Mouse (Mus musculus) embryo, embryonic 11 days (tissue): Measurements from ENCODE around the gene Rpusd1.
"Not testable (repeated sequence)": the region's sequence is repeated elsewhere in the genome, so short reads cannot be mapped to it uniquely, and the experiment has no call there.

Experiments used
- DNase-seq: peaks from one replicate; pipeline ENCODE4 v3.0.0-alpha.2; 2015

Rpusd1 gene

DNA sequence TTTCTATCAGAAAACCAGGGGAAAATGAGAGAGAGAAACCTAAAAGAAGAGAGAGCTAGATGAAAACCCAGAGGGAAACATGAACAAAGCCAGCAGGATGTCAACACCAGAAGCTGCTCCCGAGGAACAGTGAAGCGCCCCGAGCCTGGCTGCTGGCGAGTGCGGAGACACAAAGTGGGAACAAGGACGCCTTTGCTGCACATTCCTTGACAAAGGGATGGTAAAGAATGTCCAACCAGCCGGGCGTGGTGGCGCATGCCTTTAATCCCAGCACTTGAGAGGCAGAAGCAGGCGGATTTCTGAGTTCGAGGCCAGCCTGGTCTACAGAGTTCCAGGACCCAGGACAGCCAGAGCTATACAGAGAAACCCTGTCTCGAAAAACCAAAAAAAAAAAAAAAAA, 14.0 kb downstream of the Rpusd1 start:
- not testable (repeated sequence) for DNase-seq

- DNase-seq: no peak
Observed at GRCm38 (mm10) chr17:25743831-25744230, 16.4 kb downstream of the Rpusd1 start.

- no peak for DNase-seq
Observed at GRCm38 (mm10) chr17:25744311-25744710, 16.8 kb downstream of the Rpusd1 start.

- DNase-seq: no peak
Observed at GRCm38 (mm10) chr17:25748238-25748637, 20.8 kb downstream of the Rpusd1 start.

- no peak for DNase-seq
Observed at GRCm38 (mm10) chr17:25749314-25749713, 21.8 kb downstream of the Rpusd1 start.

DNA sequence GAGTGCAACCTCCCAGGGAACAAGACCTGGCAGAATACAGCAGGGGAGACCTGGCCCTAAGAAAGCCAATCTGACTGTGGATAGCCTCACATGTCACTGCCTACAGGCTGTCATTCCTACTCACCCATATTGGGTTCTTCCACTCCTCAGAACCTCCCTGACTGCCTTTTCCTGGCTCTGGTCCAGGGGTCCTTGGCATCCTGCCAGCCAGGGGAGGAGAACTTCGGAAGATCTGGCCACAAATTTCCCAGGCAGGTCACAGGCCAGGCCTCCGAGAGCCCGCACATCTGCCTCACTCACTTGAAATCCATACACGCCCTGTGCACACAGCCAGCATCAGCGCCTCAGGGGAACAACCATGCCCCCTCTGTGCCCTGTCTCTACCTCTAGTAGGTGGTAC, 24.0 kb downstream of the Rpusd1 start:
- DNase-seq: no peak

DNA sequence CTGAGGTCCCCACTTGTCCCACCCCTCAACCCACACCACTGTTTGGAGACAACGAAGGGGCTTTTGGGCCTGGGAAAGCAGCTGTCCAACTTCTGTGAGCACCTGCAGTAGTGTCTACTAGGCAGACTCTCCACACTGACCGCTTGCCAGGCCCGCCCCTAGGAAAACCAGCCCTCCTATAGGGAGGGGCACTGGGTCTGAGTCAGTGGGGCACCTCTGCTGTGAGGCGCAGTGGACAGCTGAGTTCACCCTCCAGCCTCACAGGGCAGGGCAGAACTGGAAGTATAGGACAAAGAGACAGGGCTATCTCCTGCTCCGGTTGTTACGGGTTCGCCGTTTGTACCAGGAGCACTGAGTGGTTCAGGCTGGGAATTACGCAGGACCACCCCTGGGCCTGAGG, 26.8 kb downstream of the Rpusd1 start, which contains the start of gene Msln:
Gene Msln, minus strand, starts transcription at position 138 of the 400 bp plus-strand sequence.
- no peak for DNase-seq

DNA sequence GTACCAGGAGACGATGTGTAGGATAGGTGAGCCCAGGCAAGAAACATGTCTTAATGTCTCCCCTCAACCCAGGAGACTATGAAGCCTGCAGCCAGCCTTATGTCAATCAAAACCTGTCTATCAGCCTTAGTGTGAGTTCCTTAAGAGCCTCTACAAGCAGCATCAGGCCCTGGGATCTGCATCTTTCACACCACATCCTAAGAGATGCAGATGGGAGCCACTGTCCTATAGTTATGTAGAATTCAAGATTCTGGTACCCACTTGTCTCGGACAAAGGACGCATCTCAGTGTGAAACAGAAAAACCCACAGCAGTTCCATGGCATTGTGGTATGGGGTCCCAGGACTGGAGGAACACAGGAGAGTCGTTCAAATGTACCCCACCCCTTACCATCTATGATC, 27.6 kb downstream of the Rpusd1 start:
- no peak for DNase-seq

GRCm38 (mm10) chr17:25755627-25756377, 28.3 kb downstream of the Rpusd1 start:
- peak; percentile 34 for DNase-seq

- DNase-seq: no peak
Observed at GRCm38 (mm10) chr17:25756378-25757242, 29.1 kb downstream of the Rpusd1 start.

DNA sequence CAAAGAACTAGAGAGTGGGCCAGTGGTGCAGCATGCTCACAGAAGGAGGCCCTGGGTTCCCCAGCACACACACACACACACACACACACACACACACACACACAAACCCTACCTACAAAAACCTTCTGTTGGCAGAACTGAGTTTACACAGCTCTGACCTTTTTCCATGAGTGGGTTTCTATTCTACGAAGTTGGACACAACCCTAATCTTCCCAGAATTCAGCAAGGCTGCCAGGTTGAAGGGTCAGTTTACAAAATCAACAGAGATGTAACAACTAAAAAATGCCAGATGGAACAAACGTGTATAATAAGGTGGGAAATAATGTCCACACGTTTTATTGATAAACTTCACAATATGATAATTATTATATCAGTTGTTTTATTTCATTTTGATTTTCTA, 30.2 kb downstream of the Rpusd1 start:
- no peak for DNase-seq

- no peak for DNase-seq
Observed at GRCm38 (mm10) chr17:25760148-25760547, 32.7 kb downstream of the Rpusd1 start.

DNA sequence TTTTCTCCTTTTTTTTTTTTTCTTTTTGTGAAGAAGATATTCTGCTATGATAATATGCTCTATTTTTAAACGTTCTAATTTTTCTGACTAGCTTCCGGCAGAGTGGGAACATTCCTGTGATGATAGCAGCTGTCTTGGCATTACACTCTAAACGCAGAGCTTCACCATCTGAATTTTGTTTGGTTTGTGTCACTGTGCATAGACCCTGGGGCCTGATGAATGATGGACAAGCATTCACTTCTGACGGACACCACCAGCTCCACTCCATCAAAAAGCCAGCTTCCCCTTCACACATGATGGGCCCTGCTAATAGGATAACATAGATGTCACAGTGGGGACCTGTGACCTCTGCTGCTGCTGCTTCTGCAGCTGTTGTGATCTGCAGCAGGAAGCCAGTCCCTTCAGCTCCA, 34.1 kb downstream of the Rpusd1 start:
- DNase-seq: peak; percentile 24

- no peak for DNase-seq
Observed at GRCm38 (mm10) chr17:25762591-25762990, 35.1 kb downstream of the Rpusd1 start.

GRCm38 (mm10) chr17:25765886-25766285, 38.4 kb downstream of the Rpusd1 start:
- DNase-seq: peak; percentile 60

GRCm38 (mm10) chr17:25769331-25769730, 41.9 kb downstream of the Rpusd1 start:
- no peak for DNase-seq

- DNase-seq: peak; percentile 97
Observed at GRCm38 (mm10) chr17:25773549-25774120, 46.2 kb downstream of the Rpusd1 start, which contains the start of gene Narfl. Gene Narfl (plus strand): TSS chr17:25773776.

DNA sequence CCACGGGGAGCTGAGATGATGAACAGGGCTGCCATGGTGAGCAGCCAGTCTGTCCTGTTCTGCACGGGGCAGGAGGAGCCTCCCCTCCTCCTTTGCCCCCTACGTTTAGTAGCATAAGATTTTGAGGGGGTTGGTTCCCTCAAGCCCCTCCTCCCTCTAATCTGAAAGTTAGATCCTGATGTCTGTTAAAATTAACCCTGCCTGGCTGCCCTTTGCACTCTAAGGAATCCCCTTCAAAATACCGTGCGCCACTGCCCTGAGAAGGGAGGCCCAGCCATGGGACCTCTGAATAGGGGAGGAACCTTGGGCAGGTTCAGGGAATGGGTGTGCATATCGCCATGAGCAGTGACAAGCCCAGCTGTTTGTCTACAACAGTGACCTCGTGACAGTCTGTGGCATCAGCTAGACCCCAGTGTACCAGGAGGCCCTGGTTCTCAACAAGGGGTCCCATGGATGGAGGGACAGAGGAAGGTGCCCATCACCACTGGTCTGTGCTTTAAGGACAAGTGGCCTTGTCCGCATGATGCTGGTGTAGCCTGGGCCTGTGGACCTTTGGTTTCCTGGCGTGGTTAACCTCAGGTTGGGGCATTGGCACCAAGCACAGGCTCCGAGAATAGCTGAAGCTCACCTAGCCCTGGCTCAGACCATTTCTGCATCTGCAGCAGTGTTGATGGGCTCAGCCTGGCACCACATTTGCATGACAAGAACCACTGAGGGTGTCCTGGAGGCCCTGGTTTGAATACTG, 48.0 kb downstream of the Rpusd1 start:
- no peak for DNase-seq

GRCm38 (mm10) chr17:25777948-25778347, 50.5 kb downstream of the Rpusd1 start:
- no peak for DNase-seq
